Mouse (Mus musculus) T-helper 2 cell (primary cell): Measurements from ENCODE around the gene Slc16a13.

Experiments used
- in situ Hi-C: fragments of 300-600 bp; cut with MboI, MseI; formaldehyde crosslinking; loops from one replicate; pipeline ENCODE4 v1.15.1; 2025; ENCODE audit warnings: high pct_unique_total_duplicates

The Slc16a13 gene

GRCm38 (mm10) chr11:70220731-70221602 is at the start of gene Slc16a13:
Gene Slc16a13 (minus strand): TSS chr11:70221064.
- in situ Hi-C loops = no loop called here

- in situ Hi-C loops = no loop called here
Observed at GRCm38 (mm10) chr11:70266405-70266804, 45.5 kb upstream of the Slc16a13 start.

- in situ Hi-C loops = no loop called here
Observed at GRCm38 (mm10) chr11:70265819-70266218, 45.0 kb upstream of the Slc16a13 start.

GRCm38 (mm10) chr11:70265252-70265651 is 44.4 kb upstream of the Slc16a13 start:
- in situ Hi-C loops = no loop called here

- in situ Hi-C loops = no loop called here
Observed at GRCm38 (mm10) chr11:70259035-70259434, 38.2 kb upstream of the Slc16a13 start.

- in situ Hi-C loops = no loop called here
Observed at GRCm38 (mm10) chr11:70254931-70255531, 34.2 kb upstream of the Slc16a13 start, which contains the start of gene Alox12. Gene Alox12 (minus strand): TSS chr11:70255353.

- in situ Hi-C loops = no loop called here
Observed at GRCm38 (mm10) chr11:70254337-70254736, 33.5 kb upstream of the Slc16a13 start.

- in situ Hi-C loops = no loop called here
Observed at GRCm38 (mm10) chr11:70251853-70252252, 31.0 kb upstream of the Slc16a13 start.

- in situ Hi-C loops = no loop called here
Observed at GRCm38 (mm10) chr11:70250150-70250549, 29.3 kb upstream of the Slc16a13 start.

- in situ Hi-C loops = no loop called here
Observed at GRCm38 (mm10) chr11:70247136-70247845, 26.4 kb upstream of the Slc16a13 start.

- in situ Hi-C loops = no loop called here
Observed at GRCm38 (mm10) chr11:70242591-70242990, 21.7 kb upstream of the Slc16a13 start.

GRCm38 (mm10) chr11:70239541-70240279 is 18.8 kb upstream of the Slc16a13 start, which contains the start of the genes Gm21988 and Rnasek:
Gene Gm21988 (minus strand): TSS chr11:70239830.
Gene Rnasek (minus strand): TSS chr11:70239842.
- in situ Hi-C loops = no loop called here

GRCm38 (mm10) chr11:70238591-70239440 is 18.0 kb upstream of the Slc16a13 start:
- in situ Hi-C loops = no loop called here

GRCm38 (mm10) chr11:70237457-70238167 is 16.7 kb upstream of the Slc16a13 start, which contains the start of gene 0610010K14Rik:
Gene 0610010K14Rik (minus strand): TSS chr11:70237914.
- in situ Hi-C loops = no loop called here

GRCm38 (mm10) chr11:70236717-70237116 is 15.9 kb upstream of the Slc16a13 start:
- in situ Hi-C loops = no loop called here

- in situ Hi-C loops = no loop called here
Observed at GRCm38 (mm10) chr11:70235254-70235900, 14.5 kb upstream of the Slc16a13 start.

GRCm38 (mm10) chr11:70234497-70234896 is 13.6 kb upstream of the Slc16a13 start:
- in situ Hi-C loops = no loop called here

- in situ Hi-C loops = no loop called here
Observed at GRCm38 (mm10) chr11:70234037-70234436, 13.2 kb upstream of the Slc16a13 start.

GRCm38 (mm10) chr11:70233016-70233415 is 12.2 kb upstream of the Slc16a13 start:
- in situ Hi-C loops = no loop called here
